Mouse (Mus musculus): ENCODE data around the gene Tmem219.
A peak's percentile ranks its signal among the peaks of the same experiment; 100 is the strongest.

Tmem219 gene

GRCm38 (mm10) chr7:126922624-126923060 lies at the start of gene Tmem219:
Gene Tmem219, minus strand, starts transcription at chr7:126922917.
- peak; percentile 19 for DNase-seq (ENCODE audit: low spot score)

- DNase-seq (ENCODE audit: low spot score), result no peak
Observed at GRCm38 (mm10) chr7:126967361-126967760, 44.6 kb upstream of the Tmem219 start.

- DNase-seq (ENCODE audit: low spot score), result no peak
Observed at GRCm38 (mm10) chr7:126965568-126965967, 42.9 kb upstream of the Tmem219 start.

- DNase-seq (ENCODE audit: low spot score), result no peak
Observed at GRCm38 (mm10) chr7:126963548-126964286, 41.0 kb upstream of the Tmem219 start.

GRCm38 (mm10) chr7:126961965-126962364 lies 39.2 kb upstream of the Tmem219 start:
- DNase-seq (ENCODE audit: low spot score), result no peak

GRCm38 (mm10) chr7:126961095-126961494 lies 38.4 kb upstream of the Tmem219 start:
- no peak for DNase-seq (ENCODE audit: low spot score)

- no peak for DNase-seq (ENCODE audit: low spot score)
Observed at GRCm38 (mm10) chr7:126959780-126960179, 37.1 kb upstream of the Tmem219 start.

GRCm38 (mm10) chr7:126955125-126955524 lies 32.4 kb upstream of the Tmem219 start:
- no peak for DNase-seq (ENCODE audit: low spot score)

- DNase-seq (ENCODE audit: low spot score), result no peak
Observed at GRCm38 (mm10) chr7:126952646-126953045, 29.9 kb upstream of the Tmem219 start.

- DNase-seq (ENCODE audit: low spot score), result no peak
Observed at GRCm38 (mm10) chr7:126951741-126952140, 29.0 kb upstream of the Tmem219 start.

GRCm38 (mm10) chr7:126950647-126951615 lies 28.2 kb upstream of the Tmem219 start:
- no peak for DNase-seq (ENCODE audit: low spot score)

- DNase-seq (ENCODE audit: low spot score), result peak; percentile 91
Observed at GRCm38 (mm10) chr7:126949793-126950646, 27.3 kb upstream of the Tmem219 start, which contains the start of gene Sez6l2. Gene Sez6l2, plus strand, starts transcription at chr7:126950563.

GRCm38 (mm10) chr7:126949403-126949792 lies 26.7 kb upstream of the Tmem219 start, which contains the start of gene Asphd1:
Gene Asphd1, minus strand, starts transcription at chr7:126949582.
- DNase-seq (ENCODE audit: low spot score), result no peak

GRCm38 (mm10) chr7:126948626-126949025 lies 25.9 kb upstream of the Tmem219 start:
- DNase-seq (ENCODE audit: low spot score), result no peak

GRCm38 (mm10) chr7:126946530-126946929 lies 23.8 kb upstream of the Tmem219 start:
- DNase-seq (ENCODE audit: low spot score), result no peak

- no peak for DNase-seq (ENCODE audit: low spot score)
Observed at GRCm38 (mm10) chr7:126941801-126942200, 19.1 kb upstream of the Tmem219 start.

GRCm38 (mm10) chr7:126941171-126941570 lies 18.5 kb upstream of the Tmem219 start:
- DNase-seq (ENCODE audit: low spot score), result no peak

- no peak for DNase-seq (ENCODE audit: low spot score)
Observed at GRCm38 (mm10) chr7:126932652-126933051, 9.9 kb upstream of the Tmem219 start.

GRCm38 (mm10) chr7:126929046-126929445 lies 6.3 kb upstream of the Tmem219 start:
- no peak for DNase-seq (ENCODE audit: low spot score)

GRCm38 (mm10) chr7:126928384-126929037 lies 5.8 kb upstream of the Tmem219 start, which contains the start of gene Kctd13:
Gene Kctd13, plus strand, starts transcription at chr7:126928879.
- peak; percentile 95 for DNase-seq (ENCODE audit: low spot score)

- DNase-seq (ENCODE audit: low spot score), result no peak
Observed at GRCm38 (mm10) chr7:126926299-126926698, 3.6 kb upstream of the Tmem219 start.

Data from urinary bladder, postnatal 25 days (tissue).